Mouse (Mus musculus) ES-Bruce4 (cell line): ENCODE measurements around the gene Zfp978.
"Not testable (repeated sequence)": the region's sequence is repeated elsewhere in the genome, so short reads cannot be mapped to it uniquely, and the experiment has no call there.

Experiments used
- CTCF ChIP-seq: IDR thresholded peaks from one replicate; pipeline ENCODE4 v1.8.1; 2011; ENCODE audit warnings: low read depth, low read length
- POLR2A ChIP-seq: IDR thresholded peaks from one replicate; pipeline ENCODE4 v1.8.1; 2011; ENCODE audit warnings: low read length; ENCODE audit not compliant: insufficient read depth

DNA sequence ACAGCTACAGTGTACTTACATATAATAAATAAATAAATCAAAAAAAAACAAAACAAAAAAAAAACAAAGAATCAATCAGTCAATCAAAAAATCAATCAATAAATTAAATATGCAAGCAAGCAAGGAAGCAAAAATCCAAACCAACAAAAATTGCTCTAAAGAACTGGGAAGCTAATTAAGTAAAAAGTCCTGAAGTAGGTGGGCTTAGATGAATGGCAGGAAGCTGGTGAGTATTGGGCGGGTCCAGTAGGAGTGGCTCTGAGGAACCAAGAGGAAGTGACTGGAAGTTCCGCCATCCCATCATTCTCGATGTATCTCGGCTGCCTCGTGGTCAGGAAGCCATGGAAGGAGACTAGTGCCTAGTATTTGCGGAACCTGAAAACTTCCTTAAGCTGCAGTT lies at the start of gene Zfp978:
- TF ChIP-seq CTCF, POLR2A: not testable (repeated sequence)
